Mouse (Mus musculus): ENCODE data around the gene Hikeshi.

The Hikeshi gene

DNA sequence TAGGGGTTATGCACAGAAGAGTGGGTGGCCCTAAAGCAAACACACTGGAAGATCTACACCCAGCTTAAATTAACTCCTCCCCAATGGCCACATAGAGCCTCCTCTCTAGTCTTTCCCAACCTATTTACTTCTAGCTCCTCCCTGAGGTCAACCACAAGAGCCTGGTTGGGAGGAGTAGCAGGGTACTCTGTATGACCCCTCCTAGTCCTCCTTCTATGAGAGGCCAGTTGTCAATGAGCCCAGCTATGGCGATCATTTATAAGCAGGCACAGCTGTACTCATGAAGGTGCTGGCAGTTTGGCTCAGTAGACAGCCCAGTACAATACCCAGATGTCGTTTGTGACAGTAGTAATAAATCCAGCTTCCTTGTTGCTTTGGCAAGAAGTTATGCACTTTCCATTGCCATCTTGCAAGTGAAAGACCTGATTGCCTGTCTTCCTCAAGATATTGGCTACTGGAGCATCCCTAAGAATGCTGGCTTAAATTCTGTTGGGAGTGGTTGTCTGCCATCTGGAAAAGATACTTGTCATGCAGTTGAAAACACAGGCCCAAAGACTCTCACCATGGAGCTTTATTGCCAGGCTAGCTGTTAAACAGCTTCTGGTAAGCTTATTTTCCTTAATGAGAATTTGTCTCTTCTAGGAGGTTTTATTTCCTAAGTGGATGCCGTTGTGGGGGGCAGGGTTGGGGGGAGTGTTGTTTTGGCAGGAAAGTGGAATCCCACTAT is 27.4 kb downstream of the Hikeshi start:
- DNase-seq (ENCODE audit: low read depth, low spot score): no peak

DNA sequence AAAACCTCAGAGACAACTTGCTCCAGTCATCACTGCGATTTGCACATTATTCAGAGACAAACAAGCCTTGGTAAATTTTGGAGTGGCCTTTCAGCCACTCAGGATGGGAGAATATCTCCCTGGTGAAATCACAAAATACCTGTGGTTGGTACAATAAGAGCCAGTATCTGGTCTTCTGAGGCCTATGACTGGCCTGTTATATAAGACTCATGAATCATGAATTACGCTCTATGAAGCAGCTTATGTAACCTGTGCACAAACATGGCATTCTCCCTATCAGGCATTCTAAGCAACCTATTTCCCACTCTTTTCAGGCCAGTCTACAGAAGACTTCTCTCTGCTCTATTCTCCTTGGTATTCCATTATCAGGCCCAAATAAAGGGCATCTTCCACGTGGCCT is 28.6 kb downstream of the Hikeshi start:
- no peak for DNase-seq (ENCODE audit: low read depth, low spot score)

DNA sequence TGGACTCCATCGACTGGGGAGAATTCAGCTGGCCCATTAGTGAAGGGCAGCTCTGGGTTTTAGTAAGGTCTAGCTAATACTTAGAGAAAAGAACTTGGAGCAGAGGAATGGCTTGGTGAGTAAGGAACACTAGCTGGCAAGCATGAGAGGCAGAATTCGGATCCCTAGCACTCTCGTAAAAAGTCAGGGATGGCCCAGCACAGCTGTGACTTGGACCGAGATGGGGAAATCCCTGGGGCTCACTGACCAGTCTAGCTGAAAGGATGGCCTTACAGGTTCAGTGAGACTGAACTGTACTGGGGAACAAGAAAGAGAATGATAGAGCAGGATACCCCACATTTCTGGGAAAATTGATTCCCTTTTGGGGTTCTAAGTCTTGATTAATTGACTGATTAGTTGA is 31.3 kb downstream of the Hikeshi start:
- DNase-seq (ENCODE audit: low read depth, low spot score): no peak

DNA sequence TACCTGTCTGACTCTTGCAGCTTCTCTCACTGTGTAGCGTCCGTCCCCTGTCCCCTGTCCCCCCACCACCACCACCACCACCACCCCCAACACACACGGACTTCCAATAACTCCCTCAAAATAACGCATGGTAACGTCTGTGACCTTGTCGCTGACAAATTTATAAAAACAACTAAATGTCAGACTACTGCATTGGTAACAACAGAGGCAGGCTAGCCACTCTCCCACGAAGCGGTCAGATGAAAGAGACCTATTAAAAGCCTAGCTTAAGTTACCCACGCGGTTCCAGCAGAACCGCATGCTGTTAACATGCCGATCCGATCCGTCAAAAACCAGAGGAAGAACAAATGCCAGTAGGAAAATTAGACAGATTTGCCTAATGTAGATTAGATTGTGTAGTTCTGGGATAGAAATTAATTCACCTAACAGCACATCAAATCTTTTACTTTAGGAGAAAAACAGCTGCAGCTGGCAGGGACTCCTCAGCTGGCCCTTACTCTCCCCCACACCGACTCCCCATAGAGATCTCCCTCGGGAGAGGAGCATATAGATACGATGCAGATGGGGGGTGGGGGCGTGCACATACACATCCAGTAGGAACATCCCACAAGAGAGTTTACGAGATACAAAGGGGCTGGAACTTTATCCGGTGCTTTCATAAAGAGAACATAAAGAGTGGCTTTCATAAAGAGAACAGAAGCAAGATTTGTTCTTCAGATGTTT is 31.9 kb downstream of the Hikeshi start:
- no peak for DNase-seq (ENCODE audit: low read depth, low spot score)

DNA sequence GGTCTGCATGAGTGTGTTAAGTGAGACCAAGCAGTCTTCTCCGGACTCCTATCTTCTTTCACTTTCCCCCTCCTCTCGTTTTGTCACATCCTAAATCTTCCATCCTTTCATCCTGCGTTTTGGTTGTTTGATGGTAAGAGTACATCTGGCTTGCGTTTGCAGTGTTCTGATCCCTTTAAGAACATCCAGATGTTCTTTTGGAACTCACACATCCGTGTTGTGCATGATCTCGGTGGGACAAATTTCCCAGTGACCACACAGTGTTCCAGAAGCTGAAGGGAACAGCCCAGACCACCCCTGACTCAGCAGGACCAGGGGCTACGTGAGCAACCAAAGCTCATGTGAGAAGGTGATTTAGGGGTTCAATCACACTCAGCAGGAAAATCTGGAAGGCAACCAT is 32.6 kb downstream of the Hikeshi start:
- DNase-seq (ENCODE audit: low read depth, low spot score): no peak

DNA sequence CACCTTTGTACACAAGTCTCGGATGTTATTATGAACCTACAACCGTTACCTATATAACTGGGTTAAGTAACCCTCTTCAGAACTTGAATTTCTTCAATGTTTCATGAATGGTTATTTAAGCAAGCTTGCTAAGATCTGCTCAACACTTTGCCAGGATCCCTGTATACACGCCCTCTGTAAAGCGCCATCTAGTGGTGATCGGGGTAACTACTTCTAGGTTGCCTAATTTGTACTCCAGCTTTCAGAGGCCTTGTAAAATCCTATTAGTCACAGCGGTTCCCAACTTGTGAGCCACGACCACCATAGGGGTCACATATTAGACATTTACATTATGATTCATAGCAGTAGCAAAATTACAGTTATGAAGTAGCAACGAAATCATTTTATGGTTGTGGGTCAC is 33.1 kb downstream of the Hikeshi start:
- DNase-seq (ENCODE audit: low read depth, low spot score): peak; percentile 62

DNA sequence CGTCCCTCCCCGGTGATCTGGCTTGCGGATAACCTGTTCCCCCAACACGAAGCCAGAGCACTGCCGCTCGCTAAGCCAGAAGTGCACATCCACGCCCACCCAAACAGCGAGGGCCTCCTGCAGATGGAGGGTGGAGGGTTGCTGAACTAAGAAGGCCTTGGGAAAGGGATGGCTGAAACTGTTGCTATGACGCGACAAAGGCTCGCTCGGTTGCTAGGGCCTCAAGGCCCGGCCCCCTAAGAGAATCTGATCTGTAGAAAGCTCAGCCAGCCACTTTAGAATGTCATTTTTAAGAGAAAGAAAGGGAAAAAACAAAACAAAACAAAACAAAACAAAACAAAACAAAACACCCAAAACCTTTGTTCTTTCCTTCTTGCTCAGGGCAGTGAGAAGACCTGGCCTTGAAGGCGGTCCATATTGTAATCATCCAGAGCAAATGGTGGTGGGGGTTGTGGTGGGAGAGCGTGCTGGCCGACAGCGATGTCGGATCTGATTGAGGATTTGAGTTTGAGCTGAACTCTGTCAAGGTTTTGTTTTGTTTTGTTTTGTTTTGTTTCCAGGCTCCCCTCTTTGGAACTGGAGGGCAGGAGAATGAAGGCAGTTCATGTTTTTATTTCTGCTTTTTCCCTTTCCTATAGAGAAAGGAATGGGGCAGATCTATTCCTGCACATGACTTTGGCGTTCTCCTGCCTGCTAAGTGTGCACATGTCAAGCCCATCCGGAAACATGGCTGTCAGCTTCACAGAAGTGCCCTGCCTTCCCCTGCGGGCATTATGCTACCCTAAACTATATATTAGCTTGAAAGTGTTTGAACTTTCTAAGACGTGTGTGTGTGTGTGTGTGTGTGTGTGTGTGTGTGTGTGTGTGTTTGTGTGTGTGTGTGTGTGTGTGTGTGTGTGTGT is 37.3 kb downstream of the Hikeshi start, which contains the start of gene Ccdc81:
Gene Ccdc81 (minus strand): TSS at position 188 of the 902 bp plus-strand sequence.
- no peak for DNase-seq (ENCODE audit: low read depth, low spot score)

DNA sequence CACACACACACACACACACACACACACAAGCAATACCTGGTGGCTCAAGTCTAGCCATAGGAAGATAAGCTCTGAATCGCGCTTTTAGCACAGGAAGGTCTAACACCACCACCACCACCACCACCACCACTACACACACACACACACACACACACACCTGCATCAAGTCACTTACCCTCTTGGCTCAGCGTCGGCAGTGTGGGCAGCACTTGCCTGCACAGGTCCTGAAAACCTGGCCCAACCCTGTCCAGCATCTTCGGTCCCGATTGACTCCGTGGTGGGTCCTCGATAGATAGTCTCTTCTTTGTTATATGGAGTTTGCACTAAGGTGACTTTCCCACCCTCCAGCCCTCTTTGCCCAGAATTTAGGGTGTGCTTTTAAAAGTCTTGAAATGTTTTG is 38.0 kb downstream of the Hikeshi start:
- no peak for DNase-seq (ENCODE audit: low read depth, low spot score)

DNA sequence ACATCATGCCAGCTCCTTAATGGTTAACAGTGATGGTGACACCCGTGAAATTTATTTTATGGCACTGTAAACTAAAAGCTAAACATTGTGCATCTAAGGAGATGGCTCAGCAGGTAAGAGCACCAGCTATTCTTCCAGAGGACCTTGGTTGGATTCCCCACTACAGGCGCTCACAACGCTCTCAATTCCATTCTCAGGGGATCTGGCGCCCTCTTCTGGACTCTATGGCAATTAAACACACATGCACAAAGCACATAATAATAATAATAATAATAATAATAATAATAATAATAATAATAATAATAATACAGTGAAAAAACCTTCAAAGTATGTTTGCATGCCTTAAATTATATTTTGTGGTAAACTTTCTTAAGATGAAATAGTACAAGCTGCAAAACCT is 49.1 kb downstream of the Hikeshi start:
- no peak for DNase-seq (ENCODE audit: low read depth, low spot score)

DNA sequence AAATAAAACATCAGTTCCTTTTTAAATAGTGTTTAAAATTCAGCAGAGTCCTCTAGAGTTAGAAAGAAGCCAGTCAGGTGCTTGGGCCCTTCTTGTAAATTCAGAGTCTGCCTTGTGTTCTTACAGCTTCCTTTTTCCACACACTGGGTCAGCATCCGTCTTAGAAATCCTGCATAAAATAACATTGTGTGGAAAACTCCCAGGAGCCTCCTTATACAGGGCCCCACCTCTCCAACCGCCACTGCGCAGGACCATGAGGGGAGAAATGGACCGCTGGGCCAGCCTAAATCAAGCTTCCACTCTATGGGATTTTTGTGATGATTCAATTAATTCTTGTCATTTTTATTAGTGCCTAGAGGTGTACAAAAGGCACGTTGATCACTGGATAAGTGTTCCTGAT is 49.6 kb downstream of the Hikeshi start:
- DNase-seq (ENCODE audit: low read depth, low spot score): no peak

DNA sequence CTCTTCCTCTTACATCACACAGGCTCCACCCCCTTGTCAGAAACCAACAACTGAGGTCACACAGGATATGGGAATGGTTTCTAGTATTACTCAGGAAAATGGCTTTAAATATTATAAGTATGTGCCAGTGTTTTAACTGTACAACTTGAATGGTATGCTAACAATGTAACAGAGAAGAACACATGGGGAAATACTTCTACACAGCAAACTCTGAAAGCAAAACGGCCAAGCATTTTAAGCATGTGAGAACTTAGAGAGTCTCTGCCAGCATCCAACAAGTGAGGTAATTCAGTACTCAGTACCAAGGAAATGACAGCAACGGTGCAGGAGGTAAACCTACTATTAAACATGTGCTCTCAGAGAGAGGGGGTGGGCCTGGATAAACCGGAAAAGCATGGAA is 56.5 kb downstream of the Hikeshi start:
- no peak for DNase-seq (ENCODE audit: low read depth, low spot score)

DNA sequence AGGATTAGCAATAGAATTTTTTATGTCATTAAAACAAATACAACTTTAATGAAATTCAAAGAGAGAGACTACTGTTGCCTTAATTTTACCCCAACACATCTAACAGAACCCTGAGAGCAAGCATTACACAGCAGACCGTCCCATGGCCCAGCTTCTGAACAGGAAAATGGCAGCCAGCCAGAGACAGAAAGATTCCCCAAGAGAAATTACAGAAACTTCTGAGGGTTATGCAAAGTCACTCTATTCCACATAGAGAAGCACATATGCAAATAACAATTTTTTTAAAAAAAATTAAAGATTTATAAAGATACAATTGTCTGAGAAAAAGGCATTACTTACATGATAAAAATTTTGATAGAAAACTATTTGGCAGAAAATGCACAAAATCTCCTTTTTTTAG is 61.3 kb downstream of the Hikeshi start:
- no peak for DNase-seq (ENCODE audit: low read depth, low spot score)

Data from embryo, embryonic 11.5 days (tissue).